Mouse (Mus musculus): ENCODE measurements around the gene Fgf16. TPM values are rescaled to one million over a fixed set of nuclear protein-coding genes. Genes with fewer than 3 reads are reported as not detected.

Gene Fgf16
- polyA plus RNA-seq, 1 experiment from 2014 or later: 1.4 TPM

- H3K27ac ChIP-seq: no peak overlapping the region
- H3K9me3 ChIP-seq: no peaks in the 10 kb centered on the region
- no peak for ATAC-seq (ENCODE audit: insufficient number of reproducible peaks, low FRiP score, low TSS enrichment, low read depth)
- H3K4me2 ChIP-seq: no peak overlapping the region
- peaks cover 21% of the 10 kb centered on the region; the same call in 1 of the 2 replicates for H3K4me1 ChIP-seq
- H3K9ac ChIP-seq: no peak overlapping the region
- H3K36me3 ChIP-seq: no peaks in the 10 kb centered on the region
- no peak overlapping the region for H3K4me3 ChIP-seq
- 63% methylated on average over 3 of the region's 3 CpGs for WGBS
- H3K27me3 ChIP-seq: peaks cover 45% of the 10 kb centered on the region
Observed at GRCm38 (mm10) chrX:105767932-105768331, 3.9 kb downstream of the Fgf16 start.

DNA sequence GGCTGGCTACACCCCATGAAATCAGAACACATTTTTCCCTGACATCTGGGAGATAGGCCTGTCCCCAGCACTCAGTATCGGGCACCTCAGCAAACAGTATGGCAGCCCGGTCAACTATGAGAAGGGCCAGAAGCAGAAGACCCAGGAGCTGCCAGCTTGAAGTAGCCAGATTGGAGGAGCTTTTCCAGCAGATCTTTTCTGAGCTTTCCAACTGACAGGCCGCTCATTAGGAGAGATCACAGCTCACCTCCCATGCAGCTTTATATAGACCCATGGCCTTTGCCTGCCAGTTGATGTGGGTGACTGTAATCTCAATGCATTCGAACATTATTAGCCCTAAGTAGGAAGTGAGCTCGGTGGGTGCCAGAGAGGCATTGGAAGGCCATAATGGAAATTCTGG is 9.2 kb downstream of the Fgf16 start:
- 80% methylated on average over 5 of the region's 5 CpGs for WGBS
- no peak overlapping the region for H3K4me2 ChIP-seq
- H3K9me3 ChIP-seq: no peaks in the 10 kb centered on the region
- H3K4me3 ChIP-seq: no peak overlapping the region
- no peak overlapping the region for H3K27ac ChIP-seq
- no peak for ATAC-seq (ENCODE audit: insufficient number of reproducible peaks, low FRiP score, low TSS enrichment, low read depth)
- no peak overlapping the region for H3K9ac ChIP-seq
- no peaks in the 10 kb centered on the region for H3K4me1 ChIP-seq
- H3K27me3 ChIP-seq: peaks cover 20% of the 10 kb centered on the region; the same call in 1 of the 2 replicates
- H3K36me3 ChIP-seq: no peaks in the 10 kb centered on the region

DNA sequence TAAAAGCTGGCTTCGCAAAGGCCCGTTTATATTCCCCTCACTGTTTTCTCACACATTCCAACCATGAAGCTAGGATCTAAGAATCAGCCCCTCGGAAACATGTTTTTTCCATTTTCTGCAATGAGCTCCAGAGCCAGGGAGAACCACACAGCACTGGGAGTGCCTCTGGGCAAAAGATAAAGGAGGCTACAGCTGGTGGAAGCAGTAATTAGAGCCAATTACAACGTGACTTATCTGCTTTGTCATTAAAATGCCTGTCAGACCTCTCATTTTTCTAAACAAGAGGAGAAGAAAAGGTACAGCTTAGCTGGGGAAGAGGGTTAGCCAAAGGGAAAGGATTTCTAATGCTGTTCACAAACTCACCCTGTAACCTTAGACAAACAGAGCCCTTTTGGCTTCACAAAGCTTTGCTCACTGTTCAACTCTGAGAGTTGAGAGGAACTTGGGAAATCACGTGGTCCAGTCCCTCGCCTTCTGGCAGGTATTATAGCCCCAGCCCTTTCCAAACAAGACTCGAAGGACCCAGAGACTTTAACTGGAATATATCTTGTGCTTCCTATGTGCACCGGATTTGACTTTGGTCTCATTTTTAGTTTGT is 30.8 kb downstream of the Fgf16 start:
- no peak for ATAC-seq (ENCODE audit: insufficient number of reproducible peaks, low FRiP score, low TSS enrichment, low read depth)

DNA sequence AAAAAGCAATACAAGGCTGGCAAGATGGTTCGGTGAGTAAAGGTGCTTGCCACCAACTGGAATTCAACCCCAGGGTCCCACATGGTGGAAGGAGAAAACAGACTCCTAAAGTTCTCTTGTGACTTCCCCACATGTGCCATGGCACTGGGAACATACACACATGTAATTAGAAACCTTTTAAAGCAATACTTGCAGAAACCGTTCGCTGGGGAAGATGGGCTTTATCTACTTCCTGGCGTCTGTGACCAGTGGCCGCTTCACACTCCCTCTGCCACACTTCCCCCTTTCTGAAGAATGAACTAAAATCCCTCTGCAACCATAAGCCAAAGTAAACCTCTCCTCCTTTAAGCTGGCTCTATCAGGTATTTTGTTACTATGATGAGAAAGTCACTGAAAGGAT is 60.4 kb downstream of the Fgf16 start:
- Histone ChIP-seq H3K27me3 (peaks cover 4% of the 10 kb centered on the region; the same call in 1 of the 2 replicates), H3K36me3 (peaks cover 10% of the 10 kb centered on the region; the same call in 1 of the 2 replicates), H3K4me1 (no peaks in the 10 kb centered on the region), H3K27ac (no peak overlapping the region), H3K4me3 (no peak overlapping the region), H3K9ac (no peak overlapping the region), H3K4me2 (no peak overlapping the region), H3K9me3 (no peaks in the 10 kb centered on the region)
- 82% methylated on average over 5 of the region's 5 CpGs for WGBS
- no peak for ATAC-seq (ENCODE audit: insufficient number of reproducible peaks, low FRiP score, low TSS enrichment, low read depth)

More for the DNA sequence above, 30.8 kb downstream of the Fgf16 start:
- H3K4me1 ChIP-seq: no peaks in the 10 kb centered on the region
- no peak overlapping the region for H3K27ac ChIP-seq
- 42% methylated on average over 8 of the region's 8 CpGs for WGBS
- H3K27me3 ChIP-seq: peaks cover 3% of the 10 kb centered on the region; the same call in 1 of the 2 replicates
- H3K4me2 ChIP-seq: no peak overlapping the region
- no peaks in the 10 kb centered on the region for H3K9me3 ChIP-seq
- 0 out of 2 replicates have a peak, but pooled peaks cover 3% of the 10 kb centered on the region for H3K36me3 ChIP-seq
- no peak overlapping the region for H3K9ac ChIP-seq
- H3K4me3 ChIP-seq: no peak overlapping the region

Other genes with a start within 250 kb of the Fgf16 start
- gene Atrx, start 165.1 kb downstream of the Fgf16 start, polyA plus RNA-seq (2015; fragmentation: Nextera tagmentation; extraction: Ambion mirVana): 170 and 178 TPM in 2 replicates
- gene Magt1, start 247.6 kb downstream of the Fgf16 start, polyA plus RNA-seq (2015; fragmentation: Nextera tagmentation; extraction: Ambion mirVana): 64.2 and 64.4 TPM in 2 replicates

Measured in limb, embryonic 15.5 days (tissue).